Mouse (Mus musculus): ENCODE data around the gene Slc25a33. TPM values are rescaled to one million over a fixed set of nuclear protein-coding genes. Genes with fewer than 3 reads are reported as not detected.

The Slc25a33 gene
- total RNA-seq, 2 experiments from 2014 or later, result 1.6 to 3.9 TPM

- ATAC-seq (replicated peaks; ENCODE audit: poor library complexity, severe bottlenecking), result no peak
These were observed 40.3 kb downstream of the Slc25a33 start for GRCm38 (mm10) chr4:149733748-149734147.

GRCm38 (mm10) chr4:149732800-149733199 lies 41.3 kb downstream of the Slc25a33 start:
- ATAC-seq (replicated peaks; ENCODE audit: poor library complexity, severe bottlenecking), result peak; percentile 26; the same call in 1 of the 2 replicates

- no peak for ATAC-seq (replicated peaks; ENCODE audit: poor library complexity, severe bottlenecking)
These were observed 41.8 kb downstream of the Slc25a33 start for GRCm38 (mm10) chr4:149732313-149732712.

GRCm38 (mm10) chr4:149730827-149731226 lies 43.2 kb downstream of the Slc25a33 start:
- ATAC-seq (replicated peaks; ENCODE audit: poor library complexity, severe bottlenecking), result no peak

GRCm38 (mm10) chr4:149728810-149729209 lies 45.3 kb downstream of the Slc25a33 start:
- no peak for ATAC-seq (replicated peaks; ENCODE audit: poor library complexity, severe bottlenecking)

GRCm38 (mm10) chr4:149727636-149728035 lies 46.4 kb downstream of the Slc25a33 start:
- ATAC-seq (replicated peaks; ENCODE audit: poor library complexity, severe bottlenecking), result no peak

- peak; percentile 60 for ATAC-seq (replicated peaks; ENCODE audit: poor library complexity, severe bottlenecking)
These were observed 48.3 kb downstream of the Slc25a33 start for GRCm38 (mm10) chr4:149725661-149726350.

- no peak for ATAC-seq (replicated peaks; ENCODE audit: poor library complexity, severe bottlenecking)
These were observed 49.1 kb downstream of the Slc25a33 start for GRCm38 (mm10) chr4:149724916-149725470.

- no peak for ATAC-seq (replicated peaks; ENCODE audit: poor library complexity, severe bottlenecking)
These were observed 50.0 kb downstream of the Slc25a33 start for GRCm38 (mm10) chr4:149723855-149724731.

- ATAC-seq (replicated peaks; ENCODE audit: poor library complexity, severe bottlenecking), result no peak
These were observed 51.1 kb downstream of the Slc25a33 start for GRCm38 (mm10) chr4:149723021-149723390.

GRCm38 (mm10) chr4:149722104-149723020 lies 51.7 kb downstream of the Slc25a33 start:
- ATAC-seq (replicated peaks; ENCODE audit: poor library complexity, severe bottlenecking), result no peak

- ATAC-seq (replicated peaks; ENCODE audit: poor library complexity, severe bottlenecking), result no peak
These were observed 52.9 kb downstream of the Slc25a33 start for GRCm38 (mm10) chr4:149721163-149721562.

GRCm38 (mm10) chr4:149719686-149720085 lies 54.4 kb downstream of the Slc25a33 start:
- peak; percentile 44 for ATAC-seq (replicated peaks; ENCODE audit: poor library complexity, severe bottlenecking)

- no peak for ATAC-seq (replicated peaks; ENCODE audit: poor library complexity, severe bottlenecking)
These were observed 59.5 kb downstream of the Slc25a33 start for GRCm38 (mm10) chr4:149714542-149714941.

- peak; percentile 63 for ATAC-seq (replicated peaks; ENCODE audit: poor library complexity, severe bottlenecking)
These were observed 62.1 kb downstream of the Slc25a33 start for GRCm38 (mm10) chr4:149711955-149712354.

- no peak for ATAC-seq (replicated peaks; ENCODE audit: poor library complexity, severe bottlenecking)
These were observed 62.6 kb downstream of the Slc25a33 start for GRCm38 (mm10) chr4:149711485-149711884.

- ATAC-seq (replicated peaks; ENCODE audit: poor library complexity, severe bottlenecking), result peak; percentile 95
These were observed 63.6 kb downstream of the Slc25a33 start for GRCm38 (mm10) chr4:149710510-149710909.

GRCm38 (mm10) chr4:149705941-149706340 lies 68.1 kb downstream of the Slc25a33 start:
- no peak for ATAC-seq (replicated peaks; ENCODE audit: poor library complexity, severe bottlenecking)

GRCm38 (mm10) chr4:149705298-149705697 lies 68.8 kb downstream of the Slc25a33 start:
- 0 out of 2 replicates have a peak, but pooled peaks have one; percentile 7 for ATAC-seq (replicated peaks; ENCODE audit: poor library complexity, severe bottlenecking)

Data from granulocyte monocyte progenitor cell, adult 5-6 weeks (primary cell).